ENCODE assay signal across 30 mouse cellular contexts in genomic region chr7:88319414-88320140, GRCm38 (mm10). TPM values are rescaled to one million over a fixed set of nuclear protein-coding genes. Genes with fewer than 3 reads are reported as not detected.
DNase-seq lines count a peak whose midpoint lies in the region; ATAC-seq and TF ChIP-seq lines count a peak whose summit lies in the region.
"Had no signal": no experiment of that assay in that cellular context is flagged by ENCODE, and none has a peak within 500 bp of the region (broad histone marks: within the 10 kb centered on the region; RNA-seq: fewer than 3 reads in every experiment).

No protein-coding gene starts in this region.

- 80% methylated on average over 3 of the region's 3 CpGs for WGBS in kidney, adult 2 months
- 89% methylated on average over 3 of the region's 3 CpGs for WGBS in heart, embryonic 11.5 days (ENCODE audit: insufficient replicate concordance)

- intact Hi-C loops in gastrocnemius, postnatal 36 days (cut with DNase I): no loop called here

- H3K4me1 ChIP-seq in kidney, adult 2 months (ENCODE audit: control insufficient read depth, insufficient read depth, low read length): no peaks in the 10 kb centered on the region
- H3K4me1 ChIP-seq in bone marrow macrophage, adult 2 months (ENCODE audit: control insufficient read depth, insufficient read depth, low read length): peaks cover 25% of the 10 kb centered on the region
- H3K4me1 ChIP-seq in heart, embryonic 11.5 days (ENCODE audit: control insufficient read depth, insufficient read depth, low read length): no peaks in the 10 kb centered on the region
- H3K4me1 ChIP-seq: forebrain, embryonic 12.5 days; heart, embryonic 10.5 days; hindbrain, embryonic 13.5 days; midbrain, embryonic 10.5 days; midbrain, embryonic 15.5 days; neural tube, embryonic 13.5 days had no signal

- H3K36me3 ChIP-seq in kidney, adult 2 months (ENCODE audit: control insufficient read depth, insufficient read depth, low read length): no peaks in the 10 kb centered on the region
- H3K36me3 ChIP-seq in heart, embryonic 11.5 days (ENCODE audit: control insufficient read depth, insufficient read depth, low read length): no peaks in the 10 kb centered on the region
- H3K36me3 ChIP-seq: forebrain, embryonic 12.5 days; heart, embryonic 10.5 days; hindbrain, embryonic 13.5 days; midbrain, embryonic 10.5 days; midbrain, embryonic 15.5 days; neural tube, embryonic 13.5 days; stomach, embryonic 15.5 days had no signal

- H3K4me3 ChIP-seq in kidney, adult 2 months (ENCODE audit: insufficient read depth, low read depth, low read length): no peak overlapping the region
- no peak overlapping the region for H3K4me3 ChIP-seq in bone marrow macrophage, adult 2 months (ENCODE audit: insufficient read depth, low read length)
- no peak overlapping the region for H3K4me3 ChIP-seq in heart, embryonic 11.5 days (ENCODE audit: low read depth, low read length)
- H3K4me3 ChIP-seq: erythroblast, embryonic 14.5 days; forebrain, embryonic 12.5 days; heart, embryonic 10.5 days; hindbrain, embryonic 13.5 days; midbrain, embryonic 10.5 days; midbrain, embryonic 15.5 days; neural tube, embryonic 13.5 days; stomach, embryonic 15.5 days had no signal

- H3K9ac ChIP-seq in heart, embryonic 11.5 days (ENCODE audit: low read depth, low read length): no peak overlapping the region
- H3K9ac ChIP-seq: forebrain, embryonic 12.5 days; forebrain, postnatal 0 days; hindbrain, embryonic 13.5 days; midbrain, embryonic 15.5 days; neural tube, embryonic 13.5 days; stomach, embryonic 15.5 days had no signal

- DNase-seq in kidney, adult 2 months: peak; percentile 10
- no peak for DNase-seq in kidney, postnatal 10 days
- peak; percentile 85 for DNase-seq in 416B (ENCODE audit: low read depth)
- DNase-seq in gastrocnemius, postnatal 36 days: no peak
- DNase-seq in layer of hippocampus, adult 11-12 months (ENCODE audit: low spot score): no peak
- DNase-seq: adrenal gland, postnatal 10 days; cerebellum, adult 11 months; cerebellum, adult 9-10 months; forebrain, postnatal 0 days; heart, adult 11 months; heart, postnatal 36 days; kidney, adult 11 months; layer of hippocampus, adult 9-11 months; liver; lung, postnatal 36 days; thymus, adult 18-20 months; thymus, postnatal 36 days had no signal

- no peak for TF ChIP-seq POLR2A in kidney, adult 2 months (IDR thresholded peaks at IDR 0.05; ENCODE audit: low read depth, low read length)
- no peak for TF ChIP-seq POLR2A in bone marrow macrophage, adult 2 months (IDR thresholded peaks at IDR 0.05; ENCODE audit: borderline replicate concordance, low read depth, low read length)

- no peaks in the 10 kb centered on the region for H3K9me3 ChIP-seq in heart, embryonic 11.5 days (replicated peaks; ENCODE audit: control insufficient read depth, low read length)
- H3K9me3 ChIP-seq: forebrain, embryonic 12.5 days; heart, embryonic 10.5 days; hindbrain, embryonic 13.5 days; midbrain, embryonic 10.5 days; midbrain, embryonic 15.5 days; neural tube, embryonic 13.5 days; stomach, embryonic 15.5 days had no signal

- no peak overlapping the region for H3K27ac ChIP-seq in kidney, adult 2 months (ENCODE audit: insufficient read depth, low read depth, low read length)
- H3K27ac ChIP-seq in bone marrow macrophage, adult 2 months (ENCODE audit: insufficient read depth, low read depth, low read length): peak overlapping the region; percentile 59
- no peak overlapping the region for H3K27ac ChIP-seq in heart, embryonic 11.5 days (ENCODE audit: low read depth, low read length)
- H3K27ac ChIP-seq: forebrain, embryonic 12.5 days; heart, embryonic 10.5 days; hindbrain, embryonic 13.5 days; midbrain, embryonic 10.5 days; midbrain, embryonic 15.5 days; neural tube, embryonic 13.5 days; stomach, embryonic 15.5 days had no signal

- TF ChIP-seq CTCF in kidney, adult 2 months (conservative IDR thresholded peaks at IDR 0.05; ENCODE audit: insufficient read depth, insufficient read length, low read depth, low read length): no peak
- no peak for TF ChIP-seq CTCF in bone marrow macrophage, adult 2 months (IDR thresholded peaks at IDR 0.05; ENCODE audit: low read depth, low read length)

- no peak overlapping the region for H3K4me2 ChIP-seq in heart, embryonic 11.5 days
- H3K4me2 ChIP-seq: forebrain, embryonic 12.5 days; hindbrain, embryonic 13.5 days; midbrain, embryonic 15.5 days; neural tube, embryonic 13.5 days; stomach, embryonic 15.5 days had no signal

- peak; percentile 71 for ATAC-seq in megakaryocyte, adult 5-6 weeks (ENCODE audit: poor library complexity, severe bottlenecking)
- ATAC-seq in heart, embryonic 11.5 days (replicated peaks; ENCODE audit: insufficient number of reproducible peaks, low FRiP score, low TSS enrichment): no peak
- ATAC-seq: activated CD4-positive, CD25-positive, alpha-beta regulatory T cell, adult 4 months; CD4-positive, CD25-positive, alpha-beta regulatory T cell, adult 4 months; forebrain, postnatal 0 days; midbrain, embryonic 15.5 days had no signal

- no peaks in the 10 kb centered on the region; the same call in 1 of the 2 replicates for H3K27me3 ChIP-seq in kidney, adult 2 months (replicated peaks; ENCODE audit: control insufficient read depth, insufficient read depth, low read length)
- H3K27me3 ChIP-seq in heart, embryonic 11.5 days (ENCODE audit: control insufficient read depth, insufficient read depth, low read length): no peaks in the 10 kb centered on the region
- H3K27me3 ChIP-seq: forebrain, embryonic 12.5 days; hindbrain, embryonic 13.5 days; midbrain, embryonic 15.5 days; neural tube, embryonic 13.5 days; stomach, embryonic 15.5 days had no signal

RNA-seq across cellular contexts. Expression of gene Ctsc, which starts 41.7 kb away (rescaled TPM):
- 13.9 and 15.3 TPM in 2 replicates for polyA plus RNA-seq in kidney, adult 2 months (2012; rRNA removed)
- polyA plus RNA-seq in bone marrow macrophage, adult 2 months (2012; ENCODE audit: insufficient read depth, insufficient read length, missing spikeins): 423 and 505 TPM in 2 replicates
- 573 and 643 TPM in 2 replicates for total RNA-seq in megakaryocyte, adult 5-6 weeks (2015)
- total RNA-seq in megakaryocyte, adult 5-6 weeks (2017): 520 and 557 TPM in 2 replicates
- total RNA-seq in gastrocnemius, postnatal 36 days (2021): 10 to 100 TPM; 36.1 to 37.9 TPM
- polyA plus RNA-seq in heart, embryonic 11.5 days (2014; fragmentation: Nextera tagmentation; extraction: Ambion mirVana): 29.3 and 30.1 TPM in 2 replicates

Comparison
In these comparisons a context has a peak if more than half of its experiments do, and no peak if none do; other contexts are left out.
1. DNase-seq: peak in kidney, adult 2 months (single experiment) and 416B (single experiment); none in kidney, postnatal 10 days (single experiment), gastrocnemius, postnatal 36 days (0 of 2) and layer of hippocampus, adult 11-12 months (single experiment).
2. RNA of gene Ctsc, which starts 41.7 kb away (polyA plus RNA-seq): 423 to 505 TPM in bone marrow macrophage, adult 2 months; 29.3 to 30.1 TPM in heart, embryonic 11.5 days and 13.9 to 15.3 TPM in kidney, adult 2 months; every median in the first group is over 10 times any median in the second.